Mouse (Mus musculus): Measurements from ENCODE around the gene Camk2b.
"Not testable (repeated sequence)": the region's sequence is repeated elsewhere in the genome, so short reads cannot be mapped to it uniquely, and the experiment has no call there.

- not testable (repeated sequence) for TF ChIP-seq CTCF (IDR thresholded peaks at IDR 0.05; ENCODE audit: insufficient read depth, low read length); POLR2A (IDR thresholded peaks at IDR 0.05; ENCODE audit: borderline replicate concordance, extremely low read depth, low read depth, low read length)
These were observed 60.7 kb downstream of the Camk2b start for GRCm38 (mm10) chr11:6005374-6006043.

Data from lung, adult 2 months (tissue).